Mouse (Mus musculus): ENCODE results near the gene Acot12. TPM values are rescaled to one million over a fixed set of nuclear protein-coding genes. Genes with fewer than 3 reads are reported as not detected.

The Acot12 gene
- polyA plus RNA-seq, 1 experiment = 0.11 TPM

- TF ChIP-seq CTCF (IDR thresholded peaks at IDR 0.05; ENCODE audit: borderline replicate concordance, extremely low read depth, insufficient read depth, insufficient read length) (no peak), POLR2A (IDR thresholded peaks at IDR 0.05; ENCODE audit: borderline replicate concordance, extremely low read depth, insufficient read depth, insufficient read length, poor library complexity, severe bottlenecking) (no peak)
- DNase-seq (ENCODE audit: low read depth) = no peak
Observed at GRCm38 (mm10) chr13:91727899-91728298, 13.4 kb upstream of the Acot12 start.

GRCm38 (mm10) chr13:91737191-91737590, 4.1 kb upstream of the Acot12 start:
- TF ChIP-seq POLR2A (IDR thresholded peaks at IDR 0.05; ENCODE audit: borderline replicate concordance, extremely low read depth, insufficient read depth, insufficient read length, poor library complexity, severe bottlenecking) (no peak), CTCF (IDR thresholded peaks at IDR 0.05; ENCODE audit: borderline replicate concordance, extremely low read depth, insufficient read depth, insufficient read length) (no peak)
- DNase-seq (ENCODE audit: low read depth) = no peak

- TF ChIP-seq POLR2A (IDR thresholded peaks at IDR 0.05; ENCODE audit: borderline replicate concordance, extremely low read depth, insufficient read depth, insufficient read length, poor library complexity, severe bottlenecking) (no peak), CTCF (IDR thresholded peaks at IDR 0.05; ENCODE audit: borderline replicate concordance, extremely low read depth, insufficient read depth, insufficient read length) (no peak)
- no peak for DNase-seq (ENCODE audit: low read depth)
Observed at GRCm38 (mm10) chr13:91740851-91741250, 461 bp upstream of the Acot12 start.

DNA sequence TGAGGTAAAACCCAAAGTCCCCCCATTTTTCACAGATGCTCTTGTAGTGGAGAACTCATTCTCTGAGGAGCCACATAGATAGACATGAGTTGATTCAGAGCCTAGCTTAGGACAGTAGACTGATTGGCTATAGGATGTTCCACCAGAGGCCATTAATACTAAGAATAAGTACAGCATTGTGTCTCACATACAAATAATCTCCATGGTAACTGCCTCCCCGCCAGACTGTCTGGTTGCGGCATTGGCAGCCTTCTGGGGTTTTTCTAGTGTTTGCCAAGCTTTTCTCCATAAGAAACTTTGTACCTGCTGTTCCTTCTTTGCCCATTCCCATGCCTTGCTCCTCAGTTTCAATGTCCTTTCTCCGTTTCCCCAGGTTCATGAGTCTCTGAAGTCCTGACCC, 1.9 kb downstream of the Acot12 start:
- TF ChIP-seq CTCF (IDR thresholded peaks at IDR 0.05; ENCODE audit: borderline replicate concordance, extremely low read depth, insufficient read depth, insufficient read length) (no peak), POLR2A (IDR thresholded peaks at IDR 0.05; ENCODE audit: borderline replicate concordance, extremely low read depth, insufficient read depth, insufficient read length, poor library complexity, severe bottlenecking) (no peak)
- peak; percentile 67 for DNase-seq (ENCODE audit: low read depth)

DNA sequence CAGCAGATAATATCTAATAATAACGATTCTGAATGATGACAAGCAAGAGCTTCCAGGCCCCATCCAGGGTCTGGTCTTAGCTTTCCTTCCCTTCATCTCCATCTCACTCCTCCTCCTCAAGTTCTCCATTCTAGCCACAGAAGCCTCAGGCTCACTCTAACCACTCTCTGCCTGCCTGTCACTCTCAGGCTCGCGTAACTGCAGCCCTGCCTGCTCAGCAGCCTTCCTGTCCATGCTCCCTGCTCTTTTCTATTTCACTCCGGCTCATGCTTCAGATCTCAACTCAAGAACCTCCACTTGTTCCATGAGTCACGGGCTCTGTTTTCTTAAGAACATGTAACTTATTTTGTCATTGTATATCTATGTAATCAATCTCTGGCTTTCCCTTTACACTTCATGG, 5.2 kb downstream of the Acot12 start:
- TF ChIP-seq CTCF (IDR thresholded peaks at IDR 0.05; ENCODE audit: borderline replicate concordance, extremely low read depth, insufficient read depth, insufficient read length) (no peak), POLR2A (IDR thresholded peaks at IDR 0.05; ENCODE audit: borderline replicate concordance, extremely low read depth, insufficient read depth, insufficient read length, poor library complexity, severe bottlenecking) (no peak)
- DNase-seq (ENCODE audit: low read depth) = no peak

GRCm38 (mm10) chr13:91748401-91748800, 7.1 kb downstream of the Acot12 start:
- no peak for TF ChIP-seq POLR2A (IDR thresholded peaks at IDR 0.05; ENCODE audit: borderline replicate concordance, extremely low read depth, insufficient read depth, insufficient read length, poor library complexity, severe bottlenecking)
- no peak for TF ChIP-seq CTCF (IDR thresholded peaks at IDR 0.05; ENCODE audit: borderline replicate concordance, extremely low read depth, insufficient read depth, insufficient read length)

GRCm38 (mm10) chr13:91749981-91750380, 8.7 kb downstream of the Acot12 start:
- TF ChIP-seq POLR2A (IDR thresholded peaks at IDR 0.05; ENCODE audit: borderline replicate concordance, extremely low read depth, insufficient read depth, insufficient read length, poor library complexity, severe bottlenecking) (no peak), CTCF (IDR thresholded peaks at IDR 0.05; ENCODE audit: borderline replicate concordance, extremely low read depth, insufficient read depth, insufficient read length) (no peak)
- no peak for DNase-seq (ENCODE audit: low read depth)

More at GRCm38 (mm10) chr13:91748401-91748800, 7.1 kb downstream of the Acot12 start:
- no peak for DNase-seq (ENCODE audit: low read depth)

DNA sequence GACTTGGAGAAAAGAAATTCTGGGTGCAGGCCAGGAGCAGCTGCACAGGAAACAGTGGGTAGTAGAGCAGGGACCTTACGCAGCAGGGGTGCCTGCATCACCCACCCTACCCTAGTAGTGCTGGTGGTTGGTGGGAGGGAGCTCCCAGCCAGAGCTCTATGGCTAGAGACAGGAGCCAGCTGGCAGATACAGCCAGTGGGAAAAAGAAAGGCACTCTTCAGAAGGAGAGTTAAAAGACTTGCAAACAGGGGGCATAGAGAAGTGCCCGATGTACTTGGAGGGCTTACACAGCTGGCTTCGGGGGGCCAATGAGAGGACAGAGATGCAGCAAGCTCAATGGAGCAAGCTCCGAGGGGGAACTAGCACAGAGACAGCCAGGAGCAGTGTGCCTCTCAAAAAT, 12.4 kb downstream of the Acot12 start:
- DNase-seq (ENCODE audit: low read depth) = peak; percentile 21
- TF ChIP-seq CTCF (IDR thresholded peaks at IDR 0.05; ENCODE audit: borderline replicate concordance, extremely low read depth, insufficient read depth, insufficient read length) = no peak

DNA sequence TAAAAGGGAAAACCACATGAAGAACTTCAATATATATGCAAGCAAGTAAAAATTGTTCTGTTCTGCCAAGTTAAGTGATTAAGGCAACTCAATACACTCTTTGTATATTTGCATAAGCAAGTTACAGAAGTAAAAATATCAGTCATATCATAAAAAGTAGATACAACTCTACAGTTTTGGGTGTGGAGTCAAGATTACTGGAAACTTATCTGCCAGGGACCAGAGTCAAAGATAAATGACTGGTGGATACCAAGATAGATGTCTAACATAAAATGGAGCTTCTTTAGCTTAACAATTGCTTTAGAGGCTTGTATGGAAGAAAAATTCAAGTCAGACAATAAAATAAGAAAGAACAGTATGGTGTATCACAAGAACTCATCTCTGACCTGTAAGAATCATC, 13.4 kb downstream of the Acot12 start:
- no peak for DNase-seq (ENCODE audit: low read depth)
- TF ChIP-seq CTCF (IDR thresholded peaks at IDR 0.05; ENCODE audit: borderline replicate concordance, extremely low read depth, insufficient read depth, insufficient read length) = no peak
- TF ChIP-seq POLR2A (IDR thresholded peaks at IDR 0.05; ENCODE audit: borderline replicate concordance, extremely low read depth, insufficient read depth, insufficient read length, poor library complexity, severe bottlenecking) = no peak

DNA sequence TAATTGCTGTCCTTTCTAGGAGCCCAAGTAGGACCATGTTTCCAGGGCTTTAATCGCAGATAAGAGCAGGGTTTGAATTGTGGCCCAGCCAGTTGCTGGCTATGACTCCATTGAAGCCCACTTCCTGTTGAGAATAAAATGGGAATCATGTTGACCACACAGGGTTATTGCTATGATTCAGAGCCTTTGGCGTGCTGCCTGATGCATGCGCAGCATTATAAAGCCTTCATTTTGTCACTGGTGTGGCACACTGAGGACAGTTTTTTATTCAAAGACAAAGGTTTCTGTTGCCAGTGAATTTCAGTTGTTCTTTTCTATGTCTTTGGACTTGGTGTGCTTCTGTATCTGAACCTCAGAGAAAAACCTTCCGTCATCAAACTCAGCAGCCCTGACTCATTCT, 14.9 kb downstream of the Acot12 start:
- TF ChIP-seq CTCF (IDR thresholded peaks at IDR 0.05; ENCODE audit: borderline replicate concordance, extremely low read depth, insufficient read depth, insufficient read length) = no peak
- TF ChIP-seq POLR2A (IDR thresholded peaks at IDR 0.05; ENCODE audit: borderline replicate concordance, extremely low read depth, insufficient read depth, insufficient read length, poor library complexity, severe bottlenecking) = no peak
- peak; percentile 14 for DNase-seq (ENCODE audit: low read depth)

DNA sequence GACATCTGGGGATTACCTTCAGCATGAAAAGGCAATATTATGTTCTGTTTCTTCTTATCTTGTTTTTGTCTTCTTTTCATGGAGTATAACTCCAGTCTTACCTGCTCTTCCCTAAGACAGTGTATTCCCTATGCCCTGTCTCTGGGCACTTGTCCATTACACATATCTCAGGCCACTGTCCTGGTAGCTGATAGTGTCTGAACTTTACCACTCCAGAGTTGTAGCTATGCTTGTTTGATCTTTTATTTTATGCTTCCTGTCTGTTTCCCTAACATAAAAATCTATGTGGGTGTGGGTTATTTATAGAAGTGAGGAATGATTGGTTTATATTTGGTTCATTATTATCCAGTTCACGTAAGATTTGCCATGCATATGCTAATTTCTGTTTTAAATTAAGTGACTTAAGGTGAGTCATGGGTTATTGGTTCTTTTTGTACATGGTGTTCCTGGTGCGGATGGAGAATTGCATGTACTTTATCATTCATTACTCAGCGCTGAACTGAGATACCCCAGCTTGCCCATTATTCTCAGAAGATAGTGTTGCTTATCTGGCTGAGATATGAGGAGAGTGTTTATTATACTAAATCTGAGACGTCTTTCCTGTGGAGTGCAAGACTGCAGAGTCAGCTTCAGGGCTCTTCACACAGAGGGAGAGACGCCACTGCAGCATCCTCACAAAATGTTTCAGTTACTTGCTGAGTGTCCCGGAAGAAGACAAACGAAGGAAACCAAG, 17.2 kb downstream of the Acot12 start:
- no peak for DNase-seq (ENCODE audit: low read depth)
- TF ChIP-seq POLR2A (IDR thresholded peaks at IDR 0.05; ENCODE audit: borderline replicate concordance, extremely low read depth, insufficient read depth, insufficient read length, poor library complexity, severe bottlenecking) (no peak), CTCF (IDR thresholded peaks at IDR 0.05; ENCODE audit: borderline replicate concordance, extremely low read depth, insufficient read depth, insufficient read length) (no peak)

DNA sequence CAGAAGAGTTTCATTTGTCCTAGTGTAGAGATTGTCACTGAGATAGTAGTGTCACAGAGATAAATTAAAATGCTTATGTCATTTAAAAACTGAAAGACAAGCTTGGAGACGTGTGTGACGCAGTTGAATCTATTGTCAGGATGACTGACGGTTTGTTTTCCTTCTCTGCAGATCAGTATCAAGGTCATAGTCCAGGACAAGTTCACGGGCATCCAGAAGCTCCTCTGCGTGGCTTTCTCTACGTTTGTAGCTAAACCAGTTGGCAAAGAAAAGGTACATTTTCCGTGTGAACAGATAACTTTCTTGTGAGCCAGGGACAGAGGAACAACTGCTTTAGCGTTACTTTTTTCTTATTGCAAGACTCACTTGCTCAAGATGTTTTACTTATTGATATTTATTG, 18.5 kb downstream of the Acot12 start:
- TF ChIP-seq POLR2A (IDR thresholded peaks at IDR 0.05; ENCODE audit: borderline replicate concordance, extremely low read depth, insufficient read depth, insufficient read length, poor library complexity, severe bottlenecking) (no peak), CTCF (IDR thresholded peaks at IDR 0.05; ENCODE audit: borderline replicate concordance, extremely low read depth, insufficient read depth, insufficient read length) (no peak)
- no peak for DNase-seq (ENCODE audit: low read depth)

Data from brain, embryonic 14.5 days (tissue).